Mouse (Mus musculus) forebrain, embryonic 10.5 days (tissue): Measurements from ENCODE around the gene Hoxc8. TPM values are rescaled to one million over a fixed set of nuclear protein-coding genes. Genes with fewer than 3 reads are reported as not detected.

Experiments
- DNase-seq: peaks from one replicate; pipeline ENCODE4 v3.0.0-alpha.2; 2017; ENCODE audit warnings: low spot score; ENCODE audit errors: extremely low spot score
- H3K27ac ChIP-seq: fragments of 300-500 bp; sonication (generic); 2 replicates; pipeline ENCODE4 v1.5.1; 2016; ENCODE audit warnings: mild to moderate bottlenecking
- H3K27me3 ChIP-seq: fragments of 300-500 bp; sonication (generic); 2 replicates; pipeline ENCODE4 v1.6.1; 2016; ENCODE audit warnings: mild to moderate bottlenecking; ENCODE audit not compliant: poor library complexity, severe bottlenecking
- H3K36me3 ChIP-seq: fragments of 300-500 bp; sonication (generic); replicated peaks from 2 replicates; pipeline ENCODE4 v1.6.1; 2016; ENCODE audit warnings: mild to moderate bottlenecking, moderate library complexity
- H3K4me1 ChIP-seq: fragments of 300-500 bp; sonication (generic); 2 replicates; pipeline ENCODE4 v1.6.1; 2016
- H3K4me3 ChIP-seq: fragments of 300-500 bp; sonication (generic); 2 replicates; pipeline ENCODE4 v1.5.1; 2016; ENCODE audit warnings: mild to moderate bottlenecking, moderate library complexity
- H3K9me3 ChIP-seq: fragments of 300-500 bp; sonication (generic); 2 replicates; pipeline ENCODE4 v1.6.1; 2016; ENCODE audit warnings: mild to moderate bottlenecking, moderate library complexity
- WGBS: fragments of 180-500 bp; shearing (Covaris S2); methylation state at CpG from one replicate; pipeline ENCODE4 v1.1.7; 2016; 5-methylcytosine and 5-hydroxymethylcytosine counted together
- polyA plus RNA-seq: library from polyadenylated mRNA; unstranded; fragments of >200 nt; fragmentation: Nextera tagmentation; extraction: Ambion mirVana; gene quantifications from 2 replicates; pipeline ENCODE4 v1.2.1, GENCODE M21; 2016

Hoxc8 gene
- polyA plus RNA-seq, 1 experiment from 2014 or later: not detected

- Histone ChIP-seq H3K4me3 (no peak overlapping the region), H3K27me3 (peaks cover 100% of the 10 kb centered on the region), H3K27ac (no peak overlapping the region), H3K9me3 (no peaks in the 10 kb centered on the region), H3K36me3 (no peaks in the 10 kb centered on the region), H3K4me1 (peaks cover 13% of the 10 kb centered on the region)
- DNase-seq: no peak
- WGBS: 4% methylated on average over 11 of the region's 11 CpGs
These were observed 10.1 kb upstream of the Hoxc8 start for GRCm38 (mm10) chr15:102980352-102980751.

- H3K9me3 ChIP-seq: no peaks in the 10 kb centered on the region
- peak overlapping the region; percentile 40 for H3K4me3 ChIP-seq
- H3K4me1 ChIP-seq: peaks cover 13% of the 10 kb centered on the region
- H3K27me3 ChIP-seq: peaks cover 100% of the 10 kb centered on the region
- no peaks in the 10 kb centered on the region for H3K36me3 ChIP-seq
- 1% methylated on average over 14 of the region's 14 CpGs for WGBS
- H3K27ac ChIP-seq: no peak overlapping the region
- no peak for DNase-seq
These were observed 9.5 kb upstream of the Hoxc8 start for GRCm38 (mm10) chr15:102980912-102981311.

GRCm38 (mm10) chr15:102981379-102982288, 8.8 kb upstream of the Hoxc8 start:
- Histone ChIP-seq H3K27ac (no peak overlapping the region), H3K9me3 (no peaks in the 10 kb centered on the region), H3K27me3 (peaks cover 100% of the 10 kb centered on the region), H3K4me3 (peak overlapping the region; percentile 40), H3K36me3 (no peaks in the 10 kb centered on the region), H3K4me1 (peaks cover 13% of the 10 kb centered on the region)
- WGBS: under 1% methylated on average over 88 of the region's 88 CpGs
- DNase-seq: no peak

- Histone ChIP-seq H3K27me3 (peaks cover 100% of the 10 kb centered on the region), H3K4me3 (no peak overlapping the region), H3K9me3 (no peaks in the 10 kb centered on the region), H3K4me1 (peaks cover 13% of the 10 kb centered on the region), H3K36me3 (no peaks in the 10 kb centered on the region), H3K27ac (no peak overlapping the region)
- WGBS: 1% methylated on average over 12 of the region's 12 CpGs
- DNase-seq: no peak
These were observed 6.7 kb upstream of the Hoxc8 start for GRCm38 (mm10) chr15:102983716-102984115.

- peaks cover 100% of the 10 kb centered on the region for H3K27me3 ChIP-seq
- under 1% methylated on average over 10 of the region's 10 CpGs for WGBS
- no peak overlapping the region for H3K4me3 ChIP-seq
- H3K27ac ChIP-seq: no peak overlapping the region
- no peaks in the 10 kb centered on the region for H3K9me3 ChIP-seq
- H3K4me1 ChIP-seq: peaks cover 13% of the 10 kb centered on the region
- no peak for DNase-seq
- no peaks in the 10 kb centered on the region for H3K36me3 ChIP-seq
These were observed 5.9 kb upstream of the Hoxc8 start for GRCm38 (mm10) chr15:102984521-102984920.

GRCm38 (mm10) chr15:102984925-102985324, 5.5 kb upstream of the Hoxc8 start:
- Histone ChIP-seq H3K27me3 (peaks cover 100% of the 10 kb centered on the region), H3K4me3 (no peak overlapping the region), H3K4me1 (peaks cover 13% of the 10 kb centered on the region), H3K36me3 (no peaks in the 10 kb centered on the region), H3K27ac (no peak overlapping the region), H3K9me3 (no peaks in the 10 kb centered on the region)
- no peak for DNase-seq
- WGBS: 0% methylated on average over 3 of the region's 3 CpGs

- peaks cover 5% of the 10 kb centered on the region for H3K4me1 ChIP-seq
- WGBS: 3% methylated on average over 21 of the region's 21 CpGs
- H3K27ac ChIP-seq: no peak overlapping the region
- DNase-seq: peak; percentile 95
- no peak overlapping the region for H3K4me3 ChIP-seq
- H3K27me3 ChIP-seq: peaks cover 100% of the 10 kb centered on the region
- no peaks in the 10 kb centered on the region for H3K9me3 ChIP-seq
- H3K36me3 ChIP-seq: no peaks in the 10 kb centered on the region
These were observed 3.1 kb upstream of the Hoxc8 start for GRCm38 (mm10) chr15:102987124-102987833.

- 16% methylated on average over 5 of the region's 5 CpGs for WGBS
- peaks cover 100% of the 10 kb centered on the region for H3K27me3 ChIP-seq
- peaks cover 5% of the 10 kb centered on the region for H3K4me1 ChIP-seq
- no peaks in the 10 kb centered on the region for H3K9me3 ChIP-seq
- DNase-seq: no peak
- H3K27ac ChIP-seq: no peak overlapping the region
- no peaks in the 10 kb centered on the region for H3K36me3 ChIP-seq
- H3K4me3 ChIP-seq: no peak overlapping the region
These were observed 2.3 kb upstream of the Hoxc8 start for GRCm38 (mm10) chr15:102988078-102988477.

- H3K27ac ChIP-seq: no peak overlapping the region
- H3K4me1 ChIP-seq: peaks cover 5% of the 10 kb centered on the region
- H3K9me3 ChIP-seq: no peaks in the 10 kb centered on the region
- 3% methylated on average over 7 of the region's 7 CpGs for WGBS
- no peaks in the 10 kb centered on the region for H3K36me3 ChIP-seq
- no peak overlapping the region for H3K4me3 ChIP-seq
- peaks cover 100% of the 10 kb centered on the region for H3K27me3 ChIP-seq
- no peak for DNase-seq
These were observed 1.4 kb downstream of the Hoxc8 start for GRCm38 (mm10) chr15:102991782-102992181.

GRCm38 (mm10) chr15:102992206-102992605, 1.8 kb downstream of the Hoxc8 start:
- no peaks in the 10 kb centered on the region for H3K9me3 ChIP-seq
- H3K27me3 ChIP-seq: peaks cover 100% of the 10 kb centered on the region
- H3K4me1 ChIP-seq: peaks cover 5% of the 10 kb centered on the region
- no peak overlapping the region for H3K4me3 ChIP-seq
- no peak for DNase-seq
- 1% methylated on average over 11 of the region's 11 CpGs for WGBS
- no peak overlapping the region for H3K27ac ChIP-seq
- no peaks in the 10 kb centered on the region for H3K36me3 ChIP-seq

GRCm38 (mm10) chr15:102992863-102993262, 2.5 kb downstream of the Hoxc8 start:
- peaks cover 100% of the 10 kb centered on the region for H3K27me3 ChIP-seq
- WGBS: 7% methylated on average over 3 of the region's 3 CpGs
- no peaks in the 10 kb centered on the region for H3K9me3 ChIP-seq
- no peaks in the 10 kb centered on the region for H3K36me3 ChIP-seq
- no peak overlapping the region for H3K4me3 ChIP-seq
- no peak overlapping the region for H3K27ac ChIP-seq
- peaks cover 5% of the 10 kb centered on the region for H3K4me1 ChIP-seq
- DNase-seq: no peak

GRCm38 (mm10) chr15:102996548-102996947, 6.1 kb downstream of the Hoxc8 start:
- no peak overlapping the region for H3K27ac ChIP-seq
- no peak for DNase-seq
- peaks cover 18% of the 10 kb centered on the region for H3K4me1 ChIP-seq
- H3K27me3 ChIP-seq: peaks cover 100% of the 10 kb centered on the region
- H3K9me3 ChIP-seq: no peaks in the 10 kb centered on the region
- H3K4me3 ChIP-seq: no peak overlapping the region
- H3K36me3 ChIP-seq: no peaks in the 10 kb centered on the region
- 2% methylated on average over 9 of the region's 9 CpGs for WGBS

GRCm38 (mm10) chr15:102997431-102997830, 7.0 kb downstream of the Hoxc8 start:
- no peak for DNase-seq
- under 1% methylated on average over 3 of the region's 3 CpGs for WGBS
- peaks cover 18% of the 10 kb centered on the region for H3K4me1 ChIP-seq
- no peak overlapping the region for H3K4me3 ChIP-seq
- H3K9me3 ChIP-seq: no peaks in the 10 kb centered on the region
- H3K27ac ChIP-seq: no peak overlapping the region
- no peaks in the 10 kb centered on the region for H3K36me3 ChIP-seq
- peaks cover 100% of the 10 kb centered on the region for H3K27me3 ChIP-seq
